Mouse (Mus musculus): ENCODE measurements around the gene A930017K11Rik. TPM values are rescaled to one million over a fixed set of nuclear protein-coding genes. Genes with fewer than 3 reads are reported as not detected.
A peak's percentile ranks its signal among the peaks of the same experiment; 100 is the strongest.

A930017K11Rik gene
- total and polyA plus RNA-seq, 3 experiments: not detected

GRCm38 (mm10) chr17:25985306-25986294 lies 33.2 kb upstream of the A930017K11Rik start, which contains the start of gene Capn15 (continued):
- TF ChIP-seq POLR2AphosphoS2 (IDR thresholded peaks at IDR 0.05; ENCODE audit: low read depth, low read length) (no peak), MYC (IDR thresholded peaks at IDR 0.05; ENCODE audit: low read depth, low read length) (0 out of 2 replicates have a peak, but pooled peaks have one; percentile 58), TCF12 (IDR thresholded peaks at IDR 0.05; ENCODE audit: low read depth, low read length) (no peak), POLR2A (IDR thresholded peaks at IDR 0.05; ENCODE audit: low read depth, low read length) (peak; percentile 72), USF1 (IDR thresholded peaks at IDR 0.05; ENCODE audit: low read depth, low read length) (no peak), ZMIZ1 (IDR thresholded peaks at IDR 0.05; ENCODE audit: low read depth, low read length) (peak; percentile 66), NRF1 (IDR thresholded peaks at IDR 0.05; ENCODE audit: low read depth, low read length) (peak; percentile 67), USF2 (conservative IDR thresholded peaks at IDR 0.05; ENCODE audit: low read depth, low read length) (no peak), HCFC1 (IDR thresholded peaks at IDR 0.05; ENCODE audit: low read depth, low read length) (peak; percentile 100), MEF2A (IDR thresholded peaks at IDR 0.05; ENCODE audit: borderline replicate concordance, low read depth, low read length) (peak; percentile 58; the same call in 1 of the 2 replicates), MXI1 (IDR thresholded peaks at IDR 0.05; ENCODE audit: low read depth, low read length) (peak; percentile 87), ELF1 (IDR thresholded peaks at IDR 0.05; ENCODE audit: low read depth, low read length) (peak; percentile 84), MAX (IDR thresholded peaks at IDR 0.05; ENCODE audit: low read length) (no peak; the same call in 1 of the 2 replicates)

- in situ Hi-C loops (cut with MboI; ENCODE audit: low pct_ligation_motif_present, low pct_unique_long_range_greater_than_20kb, low sequenced_read_pairs): no loop called here
- Histone ChIP-seq H3K9me3 (replicated peaks; ENCODE audit: low read length) (no peaks in the 10 kb centered on the region), H3K79me2 (replicated peaks; ENCODE audit: control insufficient read depth, extremely low read depth, insufficient read depth, poor library complexity, severe bottlenecking) (peaks cover 4% of the 10 kb centered on the region), H3K9ac (ENCODE audit: insufficient read depth, low read depth) (peak overlapping the region; percentile 89), H3K4me2 (ENCODE audit: insufficient read depth, low read depth, poor library complexity, severe bottlenecking) (peak overlapping the region; percentile 80), H3K27me3 (replicated peaks) (no peaks in the 10 kb centered on the region), H3K36me3 (replicated peaks in 1 of 2; ENCODE audit: control insufficient read depth in 1 of 2, insufficient read depth in 1 of 2, low read length in 1 of 2) (peaks cover 3 to 40% of the 10 kb centered on the region in 2 experiments), H3K4me3 (replicated peaks in 1 of 3; ENCODE audit: low read depth in 2 of 3, low read length in 2 of 3, poor library complexity in 1 of 3) (peak overlapping the region; percentile 56 to 98 (median 59)), H3K27ac (ENCODE audit: insufficient read depth, low read depth) (0 out of 2 replicates have a peak overlapping the region, but pooled peaks have one; percentile 3), H3K4me1 (ENCODE audit: control insufficient read depth in 1 of 2, insufficient read depth in 2 of 2) (peaks cover 11 to 46% of the 10 kb centered on the region in 2 experiments; a peak in 3 of 4 replicates)
- no peak for DNase-seq (ENCODE audit: extremely low read depth)
- TF ChIP-seq MAZ (IDR thresholded peaks at IDR 0.05; ENCODE audit: low read depth, low read length) (0 out of 2 replicates have a peak, but pooled peaks have one; percentile 37), CHD1 (IDR thresholded peaks at IDR 0.05; ENCODE audit: low read depth, low read length) (no peak), SIN3A (IDR thresholded peaks at IDR 0.05; ENCODE audit: low read length) (peak; percentile 59; the same call in 1 of the 2 replicates), TCF12 (IDR thresholded peaks at IDR 0.05; ENCODE audit: low read depth, low read length) (no peak)
- dilution Hi-C loops (cut with MboI; ENCODE audit: extremely low pct_ligation_motif_present, extremely low pct_unique_long_range_greater_than_20kb, low sequenced_read_pairs): no loop called here
Measured at GRCm38 (mm10) chr17:25984556-25985305, 32.4 kb upstream of the A930017K11Rik start.

Data from CH12.LX (cell line).